ENCODE assay signal across 15 mouse cellular contexts in genomic region chr13:36903447-36903846, GRCm38 (mm10).
DNase-seq lines count a peak whose midpoint lies in the region.
"Had no signal": no experiment of that assay in that cellular context is flagged by ENCODE, and none has a peak within 500 bp of the region (broad histone marks: within the 10 kb centered on the region; RNA-seq: fewer than 3 reads in every experiment).

No protein-coding gene starts in this region.

- DNase-seq in heart, adult 11 months, result peak; percentile 61
- DNase-seq in heart, adult 9 months (ENCODE audit: low spot score in 2 of 2), result no peak
- peak; percentile 4 for DNase-seq in CD4-positive helper T cell, adult 2 months (ENCODE audit: low read depth, low spot score)
- peak; percentile 21 for DNase-seq in CD4-positive, CD25-positive, alpha-beta regulatory T cell, adult 2 months (ENCODE audit: low read depth, low spot score)
- no peak for DNase-seq in gastrocnemius, postnatal 14 days
- no peak for DNase-seq in thymus, postnatal 25 days
- DNase-seq: adrenal gland, adult 8-10 months; adrenal gland, postnatal 25 days; cerebellum, adult 18-20 months; cerebellum, adult 9-10 months; cerebellum, postnatal 14 days; gastrocnemius, postnatal 36 days; heart, postnatal 10 days; heart, postnatal 36 days; kidney, adult 11 months had no signal

- intact Hi-C loops in gastrocnemius, postnatal 14 days (cut with DNase I; ENCODE audit: low total_unique reads), result no loop called here

Comparison
In these comparisons a context has a peak if more than half of its experiments do, and no peak if none do; other contexts are left out.
1. DNase-seq: peak in heart, adult 11 months (single experiment), CD4-positive helper T cell, adult 2 months (single experiment) and CD4-positive, CD25-positive, alpha-beta regulatory T cell, adult 2 months (single experiment); none in heart, adult 9 months (0 of 2), gastrocnemius, postnatal 14 days (single experiment) and thymus, postnatal 25 days (single experiment).